Mouse (Mus musculus): ENCODE measurements around the gene Gm35134. TPM values are rescaled to one million over a fixed set of nuclear protein-coding genes. Genes with fewer than 3 reads are reported as not detected.
"Not testable (repeated sequence)": the region's sequence is repeated elsewhere in the genome, so short reads cannot be mapped to it uniquely, and the experiment has no call there.

Gene Gm35134
- total RNA-seq (2021), result not detected
- long read RNA-seq, experiment 1, result 0 reads
- long read RNA-seq, experiment 2, result 0 reads

DNA sequence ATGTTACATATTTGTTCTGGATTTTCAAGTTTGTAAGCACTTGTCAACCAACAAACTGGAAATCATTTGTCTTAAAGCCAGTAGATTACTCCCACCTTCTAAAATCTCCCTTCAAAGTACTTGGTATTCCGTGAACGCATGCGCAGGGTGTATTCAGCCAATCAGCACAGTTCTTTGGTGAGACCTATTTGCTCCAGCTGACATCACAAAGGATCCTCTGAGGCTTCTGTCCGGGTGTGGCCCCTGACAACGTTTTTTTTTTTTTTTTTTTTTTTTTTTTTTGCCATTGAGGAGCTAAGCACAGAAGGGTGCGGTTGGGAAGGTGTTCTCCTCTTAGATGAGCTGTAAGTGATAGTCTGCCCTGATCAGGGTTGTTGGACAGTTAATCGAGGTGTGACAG is at the start of gene Gm35134:
Gm35134 (plus strand) TSS at position 301 of the 400 bp plus-strand sequence.
- not testable (repeated sequence) for DNase-seq (ENCODE audit: low spot score in 2 of 2)
